Mouse (Mus musculus): Measurements from ENCODE around the gene Miga1.
"Not testable (repeated sequence)": the region's sequence is repeated elsewhere in the genome, so short reads cannot be mapped to it uniquely, and the experiment has no call there.

Miga1 gene

GRCm38 (mm10) chr3:152321765-152322547 lies 18.3 kb downstream of the Miga1 start:
- no peak for DNase-seq

GRCm38 (mm10) chr3:152320972-152321645 lies 19.1 kb downstream of the Miga1 start:
- no peak for DNase-seq

DNA sequence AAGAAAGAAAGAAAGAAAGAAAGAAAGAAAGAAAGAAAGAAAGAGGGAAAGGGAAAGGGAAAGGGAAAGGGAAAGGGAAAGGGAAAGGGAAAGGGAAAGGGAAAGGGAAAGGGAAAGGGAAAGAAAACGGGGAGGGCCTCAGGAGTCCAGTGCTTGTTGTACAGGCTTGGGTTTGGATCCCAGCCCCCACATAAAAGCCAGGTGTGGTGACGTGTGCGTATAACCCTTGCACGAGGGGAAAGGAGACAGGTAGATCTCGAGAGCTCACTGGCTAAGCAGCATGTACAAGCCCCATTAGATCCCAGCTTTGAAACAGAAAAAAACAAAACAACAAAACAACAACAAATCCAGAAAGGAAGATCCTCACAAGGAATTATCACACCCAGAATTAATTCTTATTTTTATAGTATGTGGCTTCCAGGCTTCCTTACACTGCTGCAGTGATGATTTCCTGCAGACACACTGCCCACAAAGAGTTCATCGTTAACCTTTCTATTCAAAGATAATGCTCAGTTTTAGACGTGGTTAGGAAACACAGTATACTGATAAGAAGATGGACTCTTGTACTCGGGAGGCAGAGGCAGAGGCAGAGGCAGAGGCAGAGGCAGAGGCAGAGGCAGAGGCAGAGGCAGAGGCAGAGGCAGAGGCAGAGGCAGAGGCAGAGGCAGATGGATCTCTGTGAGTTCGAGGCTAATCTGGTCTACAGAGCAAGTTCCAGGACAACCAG lies 23.6 kb downstream of the Miga1 start:
- not testable (repeated sequence) for DNase-seq

DNA sequence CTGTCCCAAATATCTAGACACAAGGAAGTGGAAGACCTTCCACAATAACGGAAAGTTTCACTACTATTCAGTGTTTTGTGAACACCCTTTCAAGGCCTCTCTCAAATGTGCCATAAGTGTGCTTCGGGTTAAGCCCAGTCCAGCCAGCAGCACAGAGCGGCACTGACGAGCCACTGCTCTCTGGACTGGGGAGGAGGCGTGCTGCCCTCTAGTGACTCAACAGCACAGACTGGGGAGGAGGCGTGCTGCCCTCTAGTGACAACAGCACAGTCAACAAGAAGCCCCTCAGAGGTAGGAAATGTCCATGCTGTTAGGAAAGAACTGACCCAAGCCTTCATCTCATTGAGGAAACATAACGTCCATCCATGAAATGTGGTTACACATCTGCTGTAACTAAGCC lies 24.6 kb downstream of the Miga1 start:
- peak; percentile 89 to 92 for DNase-seq

DNA sequence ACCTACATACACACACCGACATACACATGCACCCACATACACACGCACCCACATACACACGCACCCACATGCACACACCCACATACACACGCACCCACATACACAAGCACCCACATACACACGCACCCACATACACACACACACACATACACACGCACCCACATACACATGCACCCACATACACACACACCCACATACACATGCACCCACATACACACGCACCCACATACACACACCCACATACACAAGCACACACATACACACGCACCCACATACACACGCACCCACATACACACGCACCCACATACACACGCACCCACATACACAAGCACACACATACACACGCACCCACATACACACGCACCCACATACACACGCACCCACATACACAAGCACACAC lies 25.5 kb downstream of the Miga1 start:
- DNase-seq: not testable (repeated sequence)

GRCm38 (mm10) chr3:152309250-152309645 lies 31.0 kb downstream of the Miga1 start:
- no peak for DNase-seq

- peak; percentile 21 to 39 for DNase-seq
Observed at GRCm38 (mm10) chr3:152308485-152309249, 31.5 kb downstream of the Miga1 start.

GRCm38 (mm10) chr3:152305971-152306370 lies 34.2 kb downstream of the Miga1 start:
- no peak for DNase-seq

DNA sequence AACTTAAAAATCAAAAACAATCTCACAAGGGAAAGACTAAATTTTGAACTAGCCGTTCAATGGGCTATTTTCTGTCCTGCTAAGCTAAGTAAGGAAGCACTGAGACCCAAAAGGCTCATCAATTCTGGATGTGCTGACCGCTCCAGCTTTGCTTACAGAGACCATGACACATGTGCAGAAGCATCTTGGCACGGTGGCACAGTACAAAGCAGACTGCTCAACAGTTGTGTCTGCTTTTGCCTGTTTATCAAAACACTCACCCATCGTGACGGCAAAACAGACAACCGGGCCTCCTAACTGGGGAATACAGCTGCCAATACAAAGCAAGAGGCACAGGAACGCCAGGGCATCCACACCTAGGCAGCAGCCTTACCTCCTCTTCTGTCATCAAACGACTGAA lies 35.1 kb downstream of the Miga1 start:
- no peak for DNase-seq

DNA sequence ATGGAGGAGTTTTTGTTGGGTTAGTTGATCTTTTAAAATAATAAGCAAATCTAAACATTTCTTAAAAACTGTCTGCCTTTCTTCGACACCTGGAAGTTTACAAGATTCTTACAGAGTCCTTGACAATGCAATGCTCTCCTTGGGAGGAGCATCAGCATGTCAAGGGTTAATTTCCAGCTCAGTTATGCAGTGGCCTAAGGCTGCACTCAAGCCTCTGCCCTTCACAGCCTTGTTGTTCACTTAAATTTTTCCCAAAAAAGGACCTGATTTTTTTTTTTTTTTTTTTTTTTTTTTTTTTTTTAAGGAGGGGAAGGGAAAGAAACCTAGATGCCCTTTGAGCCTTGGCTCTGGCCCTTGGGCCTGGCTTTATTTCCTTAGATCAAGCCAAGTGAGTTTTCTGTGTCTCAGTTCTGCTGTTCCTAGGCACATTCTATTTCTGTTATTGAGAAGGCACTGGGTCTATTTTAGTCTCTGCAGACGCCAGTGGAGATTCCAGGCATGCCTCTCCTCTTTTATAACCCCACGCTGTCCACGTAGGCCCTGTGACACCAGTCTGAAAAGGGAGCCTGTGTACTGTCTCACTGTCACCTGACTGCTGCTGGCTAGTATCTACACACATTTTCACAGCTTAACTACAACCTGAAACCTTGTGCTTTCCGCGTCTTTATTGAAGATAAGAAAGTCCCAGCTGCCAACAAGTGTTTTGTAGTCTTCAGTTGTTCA lies 36.0 kb downstream of the Miga1 start:
- no peak for DNase-seq

DNA sequence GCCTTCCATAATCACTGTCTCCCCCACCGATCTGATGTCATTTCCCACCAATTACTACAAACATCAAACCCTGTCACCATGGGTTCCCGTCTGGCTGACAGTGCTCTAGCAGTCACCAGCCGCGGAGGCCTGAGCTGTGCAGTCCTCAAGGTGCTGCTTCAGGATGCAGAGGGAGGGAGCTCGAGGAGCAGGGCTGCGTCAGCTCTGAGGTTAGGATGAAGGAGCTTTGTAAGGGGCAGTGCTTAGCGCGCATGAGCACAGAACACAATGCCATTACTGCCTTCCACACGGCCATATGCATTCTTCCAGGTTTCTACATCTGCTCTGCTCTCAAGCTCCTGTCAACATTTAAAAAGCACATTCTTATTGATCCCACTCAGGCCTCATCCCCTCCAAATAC lies 37.2 kb downstream of the Miga1 start:
- DNase-seq: no peak

- peak in 1 of 2 experiments; percentile 30 for DNase-seq
Observed at GRCm38 (mm10) chr3:152300376-152301337, 39.5 kb downstream of the Miga1 start.

- DNase-seq: no peak
Observed at GRCm38 (mm10) chr3:152295896-152296295, 44.3 kb downstream of the Miga1 start.

- DNase-seq: no peak
Observed at GRCm38 (mm10) chr3:152294400-152294799, 45.8 kb downstream of the Miga1 start.

DNA sequence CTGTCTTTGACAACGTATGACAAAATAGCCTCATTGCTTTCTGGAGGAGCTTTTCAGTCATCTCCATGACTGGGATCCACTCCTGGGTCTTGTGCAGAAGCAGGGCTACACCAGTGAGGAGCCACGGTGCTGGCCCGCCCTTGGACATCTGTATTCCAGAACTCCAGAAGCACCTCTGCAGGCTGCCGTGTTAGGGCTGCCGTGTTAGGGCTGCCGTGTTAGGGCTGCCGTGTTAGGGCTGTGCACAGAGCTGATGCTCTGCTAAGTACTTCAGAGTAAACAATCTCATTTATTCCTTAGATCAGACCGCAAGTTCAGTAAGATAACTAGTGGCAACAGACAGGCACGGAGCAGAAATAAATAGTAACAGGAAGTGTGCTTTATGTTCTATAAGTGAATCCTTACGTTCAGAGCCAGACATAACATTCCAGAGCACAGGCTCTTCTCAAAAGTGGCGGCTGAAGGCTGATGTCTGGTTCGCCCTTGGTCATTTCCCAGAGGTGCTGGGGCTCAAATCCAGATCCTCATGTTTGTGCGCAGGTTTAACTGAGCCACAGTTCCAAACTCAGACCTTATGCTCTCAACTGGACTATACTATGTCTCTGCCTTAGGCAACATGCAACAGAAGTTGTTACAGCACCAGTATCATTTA lies 46.6 kb downstream of the Miga1 start:
- DNase-seq: no peak

DNA sequence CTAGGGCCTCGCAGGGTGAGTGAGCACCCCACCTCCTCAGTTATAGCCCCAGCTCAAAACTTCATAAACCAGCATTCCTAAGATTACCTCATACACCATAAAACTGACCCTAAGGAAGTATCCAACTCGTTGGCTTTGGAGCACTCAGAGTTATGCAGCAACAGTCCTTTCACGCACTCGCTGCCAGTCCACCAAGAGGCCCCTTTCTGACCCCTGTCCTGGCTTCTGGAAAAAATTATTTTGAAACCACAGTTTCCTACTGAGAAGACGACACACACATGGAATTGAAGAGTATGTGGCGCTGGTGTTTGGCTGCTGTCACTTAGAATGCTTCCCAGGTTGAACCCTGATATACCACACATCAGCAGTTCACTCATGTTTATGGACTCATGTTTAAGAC lies 48.3 kb downstream of the Miga1 start:
- no peak for DNase-seq

- DNase-seq: no peak
Observed at GRCm38 (mm10) chr3:152290175-152290798, 49.9 kb downstream of the Miga1 start.

DNA sequence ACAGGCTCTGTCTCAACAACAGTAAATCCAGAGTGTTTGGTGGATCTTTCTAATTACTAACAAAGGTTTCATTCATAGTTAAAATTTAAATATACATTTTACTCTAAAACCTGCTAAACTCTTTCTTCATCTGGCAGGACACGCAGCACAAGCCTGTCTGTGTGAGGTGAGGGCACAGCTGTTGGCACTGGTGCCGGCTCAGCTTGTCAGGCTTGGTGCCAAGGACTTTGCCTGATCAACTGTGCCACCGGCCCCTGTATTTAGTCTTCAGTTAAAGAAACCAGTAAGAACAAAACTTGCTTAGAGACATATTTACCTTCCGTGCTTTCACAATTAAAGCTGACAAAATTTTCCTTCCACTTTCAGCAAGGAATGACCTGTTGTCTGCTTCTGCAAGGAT lies 51.5 kb downstream of the Miga1 start:
- no peak for DNase-seq

- DNase-seq: no peak
Observed at GRCm38 (mm10) chr3:152288276-152288675, 51.9 kb downstream of the Miga1 start.

GRCm38 (mm10) chr3:152287810-152288209 lies 52.4 kb downstream of the Miga1 start:
- DNase-seq: no peak

All from kidney, postnatal 4 days (tissue).